Mouse (Mus musculus) inflammation-experienced regulatory T-cells, adult 6 months (primary cell): ENCODE data around the gene Pfkm. TPM values are rescaled to one million over a fixed set of nuclear protein-coding genes. Genes with fewer than 3 reads are reported as not detected.

Experiments used
- ATAC-seq: one replicate; pipeline ENCODE4 v1.8.0; 2017
- polyA plus RNA-seq, 3 experiments: library from polyadenylated mRNA; unstranded; fragments of 100-300 nt; shearing (Covaris generic); gene quantifications; one replicate each; pipeline ENCODE4 v1.2.1; 2017

The Pfkm gene
- polyA plus RNA-seq, 3 experiments from 2014 or later: 4.9 to 5.6 (median 5.2) TPM

GRCm38 (mm10) chr15:98142515-98142914 is 50.1 kb downstream of the Pfkm start:
- no peak for ATAC-seq

GRCm38 (mm10) chr15:98144861-98145507 is 52.6 kb downstream of the Pfkm start:
- no peak for ATAC-seq

GRCm38 (mm10) chr15:98145559-98146181 is 53.3 kb downstream of the Pfkm start:
- peak; percentile 95 for ATAC-seq

GRCm38 (mm10) chr15:98148356-98148755 is 56.0 kb downstream of the Pfkm start:
- no peak for ATAC-seq

- ATAC-seq: no peak
Observed at GRCm38 (mm10) chr15:98149166-98149602, 56.8 kb downstream of the Pfkm start.

DNA sequence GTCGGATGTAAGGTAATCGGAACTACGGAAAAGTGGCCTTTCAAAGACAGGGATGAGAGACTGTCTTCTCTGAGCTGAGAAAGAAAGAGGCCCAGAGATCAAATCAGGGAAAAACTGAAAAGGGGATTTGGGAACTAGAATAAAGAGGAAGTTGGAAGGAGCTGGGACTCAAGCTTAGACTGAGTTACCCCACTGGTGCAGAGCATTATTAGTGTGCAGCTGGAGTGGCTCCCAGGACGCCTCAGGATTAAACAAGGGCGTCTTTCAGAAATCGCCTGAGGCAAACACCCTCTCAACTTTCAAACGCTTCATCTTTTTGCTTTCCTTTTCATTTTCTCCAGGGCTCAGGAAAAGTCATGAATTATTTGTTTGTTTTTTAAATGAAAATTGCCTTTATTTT is 60.5 kb downstream of the Pfkm start:
- ATAC-seq: no peak

DNA sequence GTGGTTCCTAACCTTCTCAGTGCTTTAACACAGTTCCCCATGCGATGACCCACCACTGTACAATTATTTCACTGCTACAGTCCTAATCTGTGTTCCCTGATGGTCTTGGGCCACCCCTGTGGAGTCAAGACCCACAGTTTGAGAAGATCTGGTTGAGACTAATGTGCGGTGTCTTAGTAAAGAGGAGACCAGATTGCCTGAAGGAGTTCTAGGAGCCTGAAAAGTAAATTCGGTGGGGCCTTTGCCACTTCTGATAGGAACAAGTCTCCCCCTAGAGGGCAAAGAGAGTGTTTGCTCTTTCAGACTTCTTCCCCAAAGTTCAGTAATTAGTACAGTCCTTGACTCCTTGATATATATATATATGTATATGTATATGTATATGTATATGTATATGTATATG is 61.2 kb downstream of the Pfkm start:
- ATAC-seq: peak; percentile 78

GRCm38 (mm10) chr15:98154146-98154545 is 61.8 kb downstream of the Pfkm start:
- no peak for ATAC-seq

GRCm38 (mm10) chr15:98154631-98155030 is 62.2 kb downstream of the Pfkm start:
- ATAC-seq: no peak

- no peak for ATAC-seq
Observed at GRCm38 (mm10) chr15:98155272-98155671, 62.9 kb downstream of the Pfkm start.

- ATAC-seq: no peak
Observed at GRCm38 (mm10) chr15:98155944-98156343, 63.6 kb downstream of the Pfkm start.

- no peak for ATAC-seq
Observed at GRCm38 (mm10) chr15:98157253-98157652, 64.9 kb downstream of the Pfkm start.

- ATAC-seq: no peak
Observed at GRCm38 (mm10) chr15:98161026-98161805, 68.8 kb downstream of the Pfkm start.

GRCm38 (mm10) chr15:98162561-98162960 is 70.2 kb downstream of the Pfkm start:
- no peak for ATAC-seq

DNA sequence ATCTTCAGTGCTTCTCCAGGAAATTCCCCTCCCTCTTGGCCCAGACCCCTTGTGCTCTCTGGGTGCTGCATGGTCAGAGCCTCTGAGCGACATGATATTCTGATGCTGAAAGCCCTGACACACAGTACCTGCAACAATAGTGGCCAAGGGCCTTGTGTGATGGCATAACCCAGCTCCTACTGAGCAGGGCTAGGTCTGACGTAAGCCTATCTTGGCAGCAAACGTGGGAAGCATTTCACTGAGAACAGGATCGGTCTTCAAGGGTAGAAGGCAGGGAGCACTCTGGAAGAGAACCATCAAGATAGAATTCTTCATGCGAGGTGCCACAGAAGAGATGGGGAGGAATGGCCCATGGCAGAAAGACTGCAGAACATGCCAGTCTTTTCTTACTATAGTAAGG is 73.1 kb downstream of the Pfkm start, which contains the start of gene Asb8:
Gene Asb8, minus strand, starts transcription at position 101 of the 400 bp plus-strand sequence.
- ATAC-seq: no peak

- ATAC-seq: no peak
Observed at GRCm38 (mm10) chr15:98166963-98167644, 74.7 kb downstream of the Pfkm start, which contains the start of gene Ccdc184. Gene Ccdc184 (plus strand): TSS chr15:98167158.

- ATAC-seq: peak; percentile 99
Observed at GRCm38 (mm10) chr15:98167645-98168621, 75.5 kb downstream of the Pfkm start.

DNA sequence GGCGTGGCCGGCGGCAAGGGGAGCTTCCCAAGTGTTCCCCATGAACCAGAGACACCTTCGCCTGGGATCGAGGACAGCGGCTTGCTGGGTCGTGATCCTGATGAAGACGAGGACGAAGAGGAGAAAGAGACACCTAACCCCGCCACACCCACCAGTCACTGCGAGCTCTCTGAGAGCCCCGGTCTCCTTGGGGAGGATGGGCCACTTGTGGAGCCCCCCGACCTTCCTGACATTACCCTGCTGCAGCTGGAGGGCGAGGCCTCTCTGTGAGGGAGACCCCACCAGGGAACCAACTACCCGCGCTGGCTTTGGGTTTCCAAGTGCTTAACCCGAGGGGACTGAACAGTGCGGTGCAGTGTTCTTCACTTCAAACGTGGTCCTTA is 76.2 kb downstream of the Pfkm start:
- ATAC-seq: no peak

DNA sequence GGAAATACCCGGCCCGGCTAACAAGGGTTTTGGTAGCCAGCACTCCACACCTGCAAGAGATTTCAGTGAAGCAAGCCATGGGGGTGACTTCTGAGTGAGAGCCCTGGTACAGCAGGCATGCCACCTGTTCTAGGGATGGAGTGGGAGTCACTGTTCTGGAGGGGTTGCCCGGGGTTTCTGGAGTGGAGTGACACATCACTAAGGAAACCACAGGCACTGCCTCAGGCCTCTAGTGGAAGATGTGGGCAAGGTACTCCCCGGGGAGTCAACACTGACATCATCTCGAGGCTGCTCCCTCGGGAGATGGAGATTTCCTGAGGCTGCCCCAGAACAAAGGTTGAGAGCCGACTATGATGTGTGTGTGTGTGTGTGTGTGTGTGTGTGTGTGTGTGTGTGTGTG is 78.0 kb downstream of the Pfkm start:
- no peak for ATAC-seq

DNA sequence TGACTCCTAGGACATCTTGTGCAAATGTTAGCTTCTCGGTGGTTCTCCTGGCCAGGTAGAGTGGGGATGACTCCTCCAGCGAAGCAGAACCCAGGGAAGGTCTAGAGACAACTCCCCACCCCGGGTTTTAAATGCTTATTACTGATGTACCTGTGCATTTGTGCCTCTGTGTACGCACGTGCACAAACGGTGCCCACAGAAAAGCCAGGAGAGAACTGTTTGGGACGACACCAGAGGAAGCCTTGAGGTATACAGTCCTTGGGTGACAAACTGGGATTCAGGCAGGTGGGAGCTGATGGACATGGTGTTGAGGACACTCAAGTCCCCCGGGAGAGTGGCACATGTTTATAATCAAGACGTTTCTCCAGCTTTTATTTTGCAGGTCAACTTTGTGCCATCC is 78.5 kb downstream of the Pfkm start:
- no peak for ATAC-seq

- no peak for ATAC-seq
Observed at GRCm38 (mm10) chr15:98172113-98172512, 79.7 kb downstream of the Pfkm start.

DNA sequence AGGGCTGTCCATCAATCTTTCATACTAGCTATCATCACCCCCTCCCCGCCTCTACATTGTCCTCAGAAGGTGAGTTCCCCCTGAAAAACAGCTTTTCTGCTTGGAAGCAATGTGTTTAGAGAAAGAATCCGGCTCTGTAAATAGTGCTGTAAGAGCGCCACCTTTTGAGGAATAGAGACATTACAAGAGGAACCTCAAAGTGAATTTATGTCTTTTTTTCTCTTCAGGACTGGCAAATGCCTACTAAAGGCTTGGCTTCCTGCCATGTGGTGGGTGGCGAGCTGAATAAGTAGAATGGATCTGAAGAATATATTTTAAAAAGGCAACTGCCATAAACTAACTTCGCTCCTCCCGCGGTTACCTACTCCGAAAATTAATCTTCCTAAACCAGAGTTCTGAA is 81.4 kb downstream of the Pfkm start:
- peak; percentile 43 for ATAC-seq
